19 mouse cellular contexts compared by ENCODE assay signal in the genomic region with DNA sequence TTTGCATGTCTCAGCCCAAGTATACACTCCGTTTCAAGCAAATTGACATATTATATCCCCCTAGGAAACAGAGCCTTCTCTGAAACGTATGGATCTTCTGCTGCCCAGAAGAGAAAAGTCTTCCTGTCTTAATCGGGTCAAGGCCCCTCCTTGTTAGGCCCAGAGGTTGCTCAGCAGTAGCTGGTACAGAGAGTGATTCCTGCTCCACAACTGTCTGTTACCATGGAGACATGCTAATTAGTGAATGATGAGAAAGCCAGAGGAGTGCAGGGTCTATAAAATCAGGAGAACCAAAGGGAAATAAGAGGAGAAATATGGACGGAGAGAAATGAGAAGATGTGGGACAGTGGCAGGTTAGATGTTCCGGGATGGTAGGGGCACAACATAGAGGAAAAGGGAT.
DNase-seq lines count a peak whose midpoint lies in the region; ATAC-seq lines count a peak whose summit lies in the region.
"Had no signal": no experiment of that assay in that cellular context is flagged by ENCODE, and none has a peak within 500 bp of the region (broad histone marks: within the 10 kb centered on the region; RNA-seq: fewer than 3 reads in every experiment).

No protein-coding gene starts in this region.

- H3K27me3 ChIP-seq in midbrain, embryonic 11.5 days (ENCODE audit: control insufficient read depth, insufficient read depth, low read length): no peaks in the 10 kb centered on the region
- H3K27me3 ChIP-seq in midbrain, embryonic 10.5 days (ENCODE audit: low read depth, poor library complexity, severe bottlenecking): no peaks in the 10 kb centered on the region
- H3K27me3 ChIP-seq in hindbrain, embryonic 14.5 days (ENCODE audit: control insufficient read depth, insufficient read depth, low read length): no peaks in the 10 kb centered on the region
- no peaks in the 10 kb centered on the region for H3K27me3 ChIP-seq in midbrain, embryonic 16.5 days (ENCODE audit: control insufficient read depth, insufficient read depth, low read depth, low read length)

- DNase-seq in midbrain, embryonic 11.5 days (ENCODE audit: low spot score, missing footprints): peak; percentile 53
- DNase-seq in midbrain, embryonic 10.5 days (ENCODE audit: low spot score): no peak
- DNase-seq in hindbrain, embryonic 14.5 days (ENCODE audit: low spot score): peak; percentile 50
- DNase-seq in lung, postnatal 4 days: no peak
- no peak for DNase-seq in adrenal gland, adult (ENCODE audit: inconsistent age in 2 of 2, low spot score in 1 of 2)
- no peak for DNase-seq in natural killer cell, adult 2 months (ENCODE audit: low spot score in 2 of 2)
- DNase-seq: cerebellum, postnatal 25 days; gastrocnemius, postnatal 25 days; heart, postnatal 10 days; kidney, adult 9 months; kidney, postnatal 36 days; liver; liver, postnatal 0 days; right cerebral cortex, adult 18-20 months had no signal

- no peak overlapping the region for H3K9ac ChIP-seq in midbrain, embryonic 11.5 days (ENCODE audit: low read length)
- no peak overlapping the region for H3K9ac ChIP-seq in hindbrain, embryonic 14.5 days
- no peak overlapping the region for H3K9ac ChIP-seq in midbrain, embryonic 16.5 days (ENCODE audit: low read depth, low read length)
- H3K9ac ChIP-seq: liver, postnatal 0 days had no signal

- no peaks in the 10 kb centered on the region for H3K9me3 ChIP-seq in midbrain, embryonic 11.5 days (ENCODE audit: control insufficient read depth, low read length)
- no peaks in the 10 kb centered on the region for H3K9me3 ChIP-seq in midbrain, embryonic 10.5 days (replicated peaks)
- H3K9me3 ChIP-seq in hindbrain, embryonic 14.5 days (ENCODE audit: control insufficient read depth, low read length): no peaks in the 10 kb centered on the region
- H3K9me3 ChIP-seq in midbrain, embryonic 16.5 days (replicated peaks; ENCODE audit: control insufficient read depth, low read length, poor library complexity, severe bottlenecking): no peaks in the 10 kb centered on the region
- H3K9me3 ChIP-seq: embryonic facial prominence, embryonic 10.5 days; heart, embryonic 10.5 days had no signal

- peaks cover 3% of the 10 kb centered on the region; the same call in 1 of the 2 replicates for H3K4me1 ChIP-seq in midbrain, embryonic 11.5 days (ENCODE audit: control insufficient read depth, insufficient read depth, low read length)
- peaks cover 15% of the 10 kb centered on the region for H3K4me1 ChIP-seq in midbrain, embryonic 10.5 days
- 0 out of 2 replicates have a peak, but pooled peaks cover 8% of the 10 kb centered on the region for H3K4me1 ChIP-seq in hindbrain, embryonic 14.5 days (replicated peaks; ENCODE audit: control insufficient read depth, insufficient read depth, low read length)
- peaks cover 5% of the 10 kb centered on the region; the same call in 1 of the 2 replicates for H3K4me1 ChIP-seq in midbrain, embryonic 16.5 days (ENCODE audit: control insufficient read depth, insufficient read depth, low read length)
- H3K4me1 ChIP-seq: embryonic facial prominence, embryonic 10.5 days; heart, embryonic 10.5 days had no signal

- no peak overlapping the region for H3K4me2 ChIP-seq in midbrain, embryonic 11.5 days
- H3K4me2 ChIP-seq in hindbrain, embryonic 14.5 days (replicated peaks): no peak overlapping the region
- H3K4me2 ChIP-seq in midbrain, embryonic 16.5 days (ENCODE audit: low read length): no peak overlapping the region

- no peaks in the 10 kb centered on the region for H3K36me3 ChIP-seq in midbrain, embryonic 11.5 days (ENCODE audit: control insufficient read depth, insufficient read depth, low read length)
- no peaks in the 10 kb centered on the region for H3K36me3 ChIP-seq in midbrain, embryonic 10.5 days
- no peaks in the 10 kb centered on the region for H3K36me3 ChIP-seq in hindbrain, embryonic 14.5 days (replicated peaks; ENCODE audit: control insufficient read depth, insufficient read depth)
- no peaks in the 10 kb centered on the region for H3K36me3 ChIP-seq in midbrain, embryonic 16.5 days (ENCODE audit: control insufficient read depth, insufficient read depth, low read length)
- H3K36me3 ChIP-seq: embryonic facial prominence, embryonic 10.5 days; heart, embryonic 10.5 days had no signal

- WGBS in midbrain, embryonic 11.5 days: 53% methylated on average over 5 of the region's 5 CpGs
- WGBS in midbrain, embryonic 10.5 days: 59% methylated on average over 5 of the region's 5 CpGs
- 36% methylated on average over 5 of the region's 5 CpGs for WGBS in hindbrain, embryonic 14.5 days
- WGBS in midbrain, embryonic 16.5 days: 26% methylated on average over 5 of the region's 5 CpGs

- no peak overlapping the region for H3K27ac ChIP-seq in midbrain, embryonic 11.5 days (ENCODE audit: low read depth, low read length)
- no peak overlapping the region for H3K27ac ChIP-seq in midbrain, embryonic 10.5 days (replicated peaks)
- no peak overlapping the region for H3K27ac ChIP-seq in hindbrain, embryonic 14.5 days
- H3K27ac ChIP-seq in midbrain, embryonic 16.5 days (ENCODE audit: low read length): no peak overlapping the region
- H3K27ac ChIP-seq: embryonic facial prominence, embryonic 10.5 days; heart, embryonic 10.5 days had no signal

- H3K4me3 ChIP-seq in midbrain, embryonic 11.5 days (ENCODE audit: low read depth, low read length): no peak overlapping the region
- H3K4me3 ChIP-seq in midbrain, embryonic 10.5 days: no peak overlapping the region
- no peak overlapping the region for H3K4me3 ChIP-seq in hindbrain, embryonic 14.5 days (replicated peaks; ENCODE audit: low read length)
- no peak overlapping the region for H3K4me3 ChIP-seq in midbrain, embryonic 16.5 days (ENCODE audit: low read depth, low read length)
- H3K4me3 ChIP-seq: embryonic facial prominence, embryonic 10.5 days; heart, embryonic 10.5 days had no signal

- peak; percentile 83 for ATAC-seq in midbrain, embryonic 11.5 days (ENCODE audit: low FRiP score)
- peak; percentile 84; the same call in 1 of the 2 replicates for ATAC-seq in hindbrain, embryonic 14.5 days (ENCODE audit: low FRiP score)
- ATAC-seq in midbrain, embryonic 16.5 days: peak; percentile 94
- ATAC-seq: inflammation-experienced regulatory T-cells, adult 6 months; liver, postnatal 0 days; Patski had no signal

Comparison
In these comparisons a context has a peak if more than half of its experiments do, and no peak if none do; other contexts are left out.
1. DNase-seq: peak in midbrain, embryonic 11.5 days (single experiment) and hindbrain, embryonic 14.5 days (single experiment); none in midbrain, embryonic 10.5 days (single experiment), lung, postnatal 4 days (0 of 2), adrenal gland, adult (0 of 2) and natural killer cell, adult 2 months (0 of 2).
2. Peak in every context shown above with its lines, with median percentiles within 50 percentile points of each other: ATAC-seq.